Mouse (Mus musculus) duodenum, adult 2 months (tissue): Measurements from ENCODE around the gene Flcn. TPM values are rescaled to one million over a fixed set of nuclear protein-coding genes. Genes with fewer than 3 reads are reported as not detected.

Source experiments
- polyA plus RNA-seq: library from polyadenylated mRNA; depleted of rRNA; stranded (reverse); fragments of >200 nt; gene quantifications from 2 replicates; pipeline ENCODE4 v1.2.3, GENCODE M21; 2012; ENCODE audit warnings: low replicate concordance; rRNA removed

The Flcn gene
- polyA plus RNA-seq = 13.7 and 18.0 TPM in 2 replicates

DNA sequence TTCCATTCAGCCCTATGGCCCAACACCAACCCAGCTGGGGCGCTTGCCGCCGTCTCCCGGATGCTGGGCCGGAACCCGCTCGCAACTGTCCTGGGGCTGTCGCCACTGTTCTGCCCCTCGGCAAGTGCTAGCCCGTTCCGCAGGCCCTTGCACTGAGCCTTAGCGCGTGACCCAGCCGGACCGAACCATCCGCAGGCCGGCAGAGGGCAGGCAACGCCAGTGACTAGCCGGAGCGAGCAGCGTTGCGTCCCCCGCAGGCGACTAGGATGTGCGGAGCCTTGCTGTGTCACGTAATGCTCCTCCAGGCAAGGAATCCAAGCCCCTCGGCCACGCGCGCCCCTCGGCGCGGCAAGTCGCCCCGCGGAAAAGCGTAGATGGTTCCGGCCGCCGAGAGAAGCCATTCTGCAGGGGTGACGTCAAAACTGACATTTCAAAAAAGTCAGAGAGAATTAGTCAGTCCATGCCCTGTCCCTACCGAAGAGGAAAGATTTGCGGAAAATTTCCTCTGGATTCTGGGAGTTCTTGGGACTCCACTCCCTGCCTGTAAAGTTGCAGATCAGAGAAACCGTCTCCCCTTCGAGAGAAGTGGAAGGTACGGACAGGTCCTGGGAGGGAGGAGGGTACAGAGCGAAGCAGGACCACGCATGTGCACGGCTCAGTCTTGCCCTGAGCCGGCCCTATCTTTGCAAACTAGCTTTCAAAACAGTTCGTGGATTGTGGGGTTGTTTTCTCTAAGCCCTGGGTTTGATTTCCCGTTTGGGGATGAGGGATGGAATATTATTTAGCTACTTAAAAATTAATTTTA, at the start of gene Flcn:
TSS of gene Flcn (minus strand) at position 347 of the 805 bp plus-strand sequence.

DNA sequence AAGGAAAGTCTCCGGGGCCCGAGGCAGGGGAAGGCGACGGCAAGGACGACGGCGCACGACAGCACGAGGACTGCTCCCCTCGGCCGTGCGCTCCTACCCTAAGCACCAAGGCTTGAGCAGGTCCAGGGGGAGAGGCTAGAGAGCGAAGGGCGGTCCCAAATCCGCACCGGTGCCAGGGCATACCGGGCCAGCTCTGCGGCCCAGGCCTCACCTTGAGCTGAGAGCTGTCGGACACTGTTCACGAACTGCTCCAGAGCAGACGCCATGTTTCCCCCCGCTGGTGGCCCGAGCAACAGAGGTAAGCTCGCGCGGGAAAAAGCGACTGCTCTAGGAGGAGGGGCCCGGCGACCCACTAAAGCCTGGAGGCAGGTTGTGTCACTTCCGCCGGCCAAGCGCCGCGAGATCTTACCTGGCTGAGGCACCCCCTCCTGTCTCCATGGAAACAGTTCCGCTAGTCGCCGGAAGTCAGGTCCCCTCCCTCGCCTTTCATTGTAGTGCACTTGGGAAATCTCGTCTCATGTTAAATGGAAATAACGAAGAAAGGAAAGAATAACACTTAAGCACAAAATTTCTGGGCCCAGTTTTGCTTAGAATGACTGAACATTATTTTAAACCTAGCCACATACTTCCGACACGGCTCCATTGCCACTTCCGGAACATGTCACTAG, 29.8 kb upstream of the Flcn start, which contains the start of gene Cops3:
TSS of gene Cops3 (minus strand) at position 380 of the 668 bp plus-strand sequence.

DNA sequence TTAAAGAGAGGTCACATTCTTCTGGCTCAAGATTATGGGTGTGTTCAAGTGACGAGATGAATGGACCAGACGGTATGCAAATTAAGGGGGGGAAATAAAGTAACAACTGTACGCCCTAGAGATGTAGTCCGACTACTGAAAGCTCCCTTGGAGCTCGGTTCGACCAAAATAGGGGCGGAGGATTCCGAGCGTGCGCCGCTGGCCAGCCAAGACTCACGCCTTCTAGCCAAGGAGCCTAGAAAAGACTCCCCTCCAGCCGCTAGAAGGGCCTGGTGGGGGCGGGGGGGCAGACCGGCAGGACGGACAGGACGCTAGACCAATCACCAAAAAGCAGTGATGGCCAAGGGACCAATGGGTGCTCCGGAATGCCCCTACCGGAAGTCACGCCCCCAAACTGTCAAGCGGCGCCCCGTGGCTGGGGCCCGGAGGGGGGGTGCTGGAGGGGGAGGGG, 29.2 kb upstream of the Flcn start, which contains the start of gene Nt5m:
TSS of gene Nt5m (plus strand) at position 440 of the 451 bp plus-strand sequence.

DNA sequence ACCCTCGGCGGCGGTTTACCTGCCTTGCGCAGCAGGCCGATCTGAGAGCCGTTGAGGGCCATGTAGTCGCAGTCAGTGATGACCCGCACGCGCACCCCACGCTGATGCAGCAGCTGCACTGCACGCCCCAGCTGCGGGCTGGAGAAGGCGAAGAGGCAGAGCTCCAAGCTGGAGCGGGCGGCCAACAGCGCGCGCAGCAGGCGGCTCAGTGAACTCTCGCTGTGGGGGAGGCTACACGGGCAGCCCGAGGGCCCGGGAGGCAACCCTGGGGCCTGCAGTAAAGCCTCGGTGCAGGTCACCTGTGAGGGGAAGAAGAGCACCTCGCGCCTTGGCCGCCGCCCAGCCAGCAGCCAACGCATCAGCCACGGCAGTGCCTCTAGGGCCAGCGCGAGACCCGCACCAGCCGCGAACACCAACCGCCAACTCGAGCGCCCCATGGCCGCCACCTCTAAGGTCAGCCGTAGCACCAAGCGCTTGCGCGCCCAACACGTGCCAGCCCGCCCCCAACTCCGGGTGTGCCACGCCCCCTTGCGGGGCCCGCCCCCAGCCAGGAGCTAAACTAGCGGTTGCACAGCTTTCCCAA, 22.5 kb downstream of the Flcn start, which contains the start of gene Pld6:
TSS of gene Pld6 (minus strand) at position 447 of the 583 bp plus-strand sequence.

Other genes with a start within 250 kb of the Flcn start
- gene Olfr222, start 233.8 kb downstream of the Flcn start, polyA plus RNA-seq = not detected in 2 replicates
- not detected in 2 replicates for gene Olfr223, start 216.7 kb downstream of the Flcn start, polyA plus RNA-seq
- 56.8 and 63.8 TPM in 2 replicates for gene Mprip, start 148.7 kb downstream of the Flcn start, polyA plus RNA-seq
- 1.6 and 4.5 TPM in 2 replicates for gene Pld6, start 22.4 kb downstream of the Flcn start, polyA plus RNA-seq
- gene Nt5m, start 29.4 kb upstream of the Flcn start, polyA plus RNA-seq = 27.8 and 34.4 TPM in 2 replicates
- gene Cops3, start 29.8 kb upstream of the Flcn start, polyA plus RNA-seq = 7.6 and 14.5 TPM in 2 replicates
- 20.0 and 24.2 TPM in 2 replicates for gene Med9, start 138.2 kb upstream of the Flcn start, polyA plus RNA-seq
- gene Rasd1, start 154.9 kb upstream of the Flcn start, polyA plus RNA-seq = 0.91 and 2.3 TPM in 2 replicates
- 3.8 and 6.6 TPM in 2 replicates for gene Pemt, start 236.5 kb upstream of the Flcn start, polyA plus RNA-seq